Mouse (Mus musculus) gastrocnemius, postnatal 10 days (tissue): ENCODE measurements around the gene Cr2. TPM values are rescaled to one million over a fixed set of nuclear protein-coding genes. Genes with fewer than 3 reads are reported as not detected.
A peak's percentile ranks its signal among the peaks of the same experiment; 100 is the strongest.
"Not testable (repeated sequence)": the region's sequence is repeated elsewhere in the genome, so short reads cannot be mapped to it uniquely, and the experiment has no call there.

Experiments
- DNase-seq: peaks from one replicate; pipeline ENCODE4 v3.0.0; 2021; ENCODE audit warnings: mixed read lengths
- long read RNA-seq, 2 experiments: library from polyadenylated mRNA; stranded (forward); transcript quantifications; one replicate each; pipeline ENCODE4 v2.0.0; 2021
- total RNA-seq, 2 experiments: library from RNA; stranded (reverse); gene quantifications; 2 replicates each; pipeline ENCODE4 v1.2.3; 2021

Cr2 gene
- total RNA-seq: not detected
- long read RNA-seq, experiment 1: 0 reads
- long read RNA-seq, experiment 2: 0 reads

DNA sequence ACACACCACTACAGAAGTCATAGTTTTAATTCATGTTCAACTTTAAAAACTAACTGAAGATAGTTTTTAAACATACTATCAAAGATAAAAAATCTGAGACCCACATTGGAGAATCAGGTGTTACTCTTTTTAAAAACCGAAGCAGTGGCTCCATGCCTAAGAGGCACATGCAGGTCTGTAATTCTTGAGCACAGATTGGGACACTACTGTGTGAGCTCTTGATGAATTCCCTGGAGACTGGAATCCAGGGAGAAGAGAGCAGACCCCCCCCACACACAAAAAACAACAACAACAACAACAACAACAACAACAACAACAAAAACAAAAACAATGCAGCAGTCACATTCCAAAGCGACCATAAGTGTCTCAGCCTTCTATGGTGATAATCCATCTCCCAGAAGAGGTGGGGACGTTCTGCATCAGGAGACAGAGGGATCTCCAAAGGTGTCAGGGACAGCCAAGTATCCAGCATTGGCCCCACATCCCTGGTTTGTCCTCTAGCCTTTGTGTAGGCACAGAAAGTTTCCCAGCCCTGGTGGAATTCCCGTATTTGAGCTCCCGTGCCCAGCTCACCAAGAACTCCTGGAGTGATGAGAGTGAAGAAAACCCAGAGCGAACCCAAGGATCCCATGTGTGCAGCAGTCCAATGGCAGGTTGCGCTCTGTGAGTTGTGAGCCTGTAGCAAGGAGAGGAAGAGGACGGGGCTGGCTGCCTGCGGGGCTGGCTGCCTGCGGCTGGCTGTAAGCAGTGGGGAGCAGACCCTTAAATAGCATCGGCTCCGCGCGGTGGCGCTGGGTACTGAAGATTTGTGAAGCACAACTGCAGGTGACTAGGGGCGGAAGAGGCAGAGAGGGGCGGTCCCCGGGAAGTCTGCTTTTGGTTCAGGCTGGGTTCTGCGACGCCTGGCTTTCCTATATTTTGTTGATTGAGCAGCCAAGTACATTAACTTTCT lies at the start of gene Cr2:
TSS of gene Cr2 (minus strand) at position 737 of the 952 bp plus-strand sequence.
- DNase-seq: peak; percentile 27

DNA sequence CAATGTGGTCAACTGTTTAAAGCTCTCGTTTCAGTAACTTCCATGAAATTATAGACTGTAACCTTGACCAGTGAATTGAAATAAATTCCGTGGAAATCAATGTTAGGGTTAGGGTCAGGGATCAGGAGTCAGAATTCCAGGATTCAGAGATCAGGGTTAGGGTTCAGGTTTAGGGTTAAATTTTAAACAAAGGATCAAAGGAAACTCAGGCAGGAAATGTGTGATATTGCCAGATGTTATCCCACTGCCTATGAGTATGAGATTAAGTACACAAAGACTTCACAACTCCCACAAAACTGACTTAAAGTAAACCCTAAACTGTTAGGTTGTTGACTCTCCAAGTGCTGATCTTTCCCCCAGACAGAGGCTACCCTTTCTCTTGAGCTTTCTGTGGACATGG lies 45.3 kb upstream of the Cr2 start:
- DNase-seq: no peak

DNA sequence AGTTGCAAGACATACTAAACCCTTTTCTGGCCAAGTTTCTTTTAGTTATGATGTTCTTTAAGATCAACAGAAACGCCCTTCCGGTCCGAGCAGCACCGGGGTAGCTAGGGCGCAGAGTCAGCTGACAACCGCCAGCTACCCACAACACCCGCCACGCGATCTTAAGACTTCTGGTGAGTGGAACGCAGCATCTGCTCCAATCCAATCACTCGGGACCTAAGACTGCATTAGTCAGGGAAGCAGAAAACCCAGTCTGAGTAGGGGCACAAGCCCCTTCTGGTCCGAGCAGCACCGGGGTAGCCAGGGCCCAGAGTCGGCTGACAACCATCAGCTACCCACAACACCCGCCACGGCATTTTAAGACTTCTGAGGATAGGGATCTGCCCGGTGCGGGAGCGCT lies 36.3 kb upstream of the Cr2 start:
- not testable (repeated sequence) for DNase-seq

DNA sequence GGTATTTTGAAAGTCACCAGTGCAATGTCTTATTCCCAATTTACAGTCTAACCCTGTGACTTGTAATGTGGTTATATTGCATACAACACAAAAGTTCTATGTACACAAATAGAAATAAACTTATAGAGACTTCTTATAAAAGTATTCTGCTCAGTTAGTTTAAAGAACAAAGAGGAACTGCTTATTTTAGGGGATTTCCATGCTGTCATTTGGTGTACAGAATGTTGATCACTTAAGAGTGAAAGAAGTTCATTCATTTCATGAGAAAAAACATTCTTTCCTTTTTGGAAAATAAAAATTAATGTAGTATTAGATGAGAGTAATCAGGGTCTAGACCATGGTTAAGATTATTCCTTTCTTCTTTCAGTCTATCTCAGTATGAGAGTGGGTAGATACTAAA lies 8.2 kb upstream of the Cr2 start:
- no peak for DNase-seq

DNA sequence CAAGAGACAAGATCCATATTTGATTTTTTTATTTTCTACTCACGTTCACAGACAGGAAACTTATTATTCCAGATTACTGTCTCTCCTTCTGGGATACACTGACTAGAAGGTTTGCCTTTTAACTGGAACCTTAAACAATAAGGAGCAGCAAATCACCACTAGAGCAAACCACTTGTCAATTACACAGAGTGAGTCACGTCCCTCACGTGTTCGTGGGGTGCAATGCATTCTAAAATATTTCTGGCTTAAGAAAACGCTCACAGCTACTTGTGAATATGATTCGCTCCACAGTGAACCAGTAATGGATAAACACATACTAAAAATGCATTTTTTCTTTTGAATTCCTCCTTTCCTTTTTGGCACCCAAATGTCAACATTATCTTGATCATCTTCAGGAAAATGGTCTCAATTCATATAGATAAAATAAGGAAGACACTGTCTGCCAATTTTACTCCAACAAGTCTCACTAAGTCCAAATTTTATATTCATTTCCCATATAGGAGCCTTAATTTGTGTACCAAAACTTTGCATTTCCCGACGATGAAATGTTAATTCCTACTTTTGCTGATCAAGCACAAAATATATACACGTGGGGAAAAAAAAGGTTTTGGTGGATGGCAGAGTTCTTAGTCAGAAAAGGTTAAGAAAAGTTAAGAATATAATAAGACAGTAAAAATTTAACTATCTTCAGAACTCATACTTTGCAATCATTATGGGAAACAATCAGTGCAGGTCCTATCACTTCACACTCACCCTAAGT lies 11.3 kb downstream of the Cr2 start:
- DNase-seq: no peak

DNA sequence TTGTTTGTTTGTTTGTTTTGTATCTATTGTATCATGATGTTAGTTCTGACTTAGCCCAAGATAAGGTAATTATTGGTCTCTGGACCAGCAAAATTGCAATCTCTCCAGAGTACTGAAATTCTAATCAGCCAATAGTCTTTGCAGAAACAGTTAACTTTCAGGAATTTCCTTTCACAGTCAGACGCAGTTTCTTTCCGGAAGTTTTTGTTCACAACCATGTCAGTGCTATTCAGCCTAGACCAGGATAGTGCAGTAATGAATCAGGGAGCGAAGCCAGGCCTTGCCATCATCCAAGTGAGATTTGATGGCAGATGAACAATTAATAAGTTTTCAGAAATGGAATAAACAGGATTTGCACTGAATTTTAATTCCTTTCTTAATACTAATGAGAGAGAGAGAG lies 44.4 kb downstream of the Cr2 start:
- no peak for DNase-seq

DNA sequence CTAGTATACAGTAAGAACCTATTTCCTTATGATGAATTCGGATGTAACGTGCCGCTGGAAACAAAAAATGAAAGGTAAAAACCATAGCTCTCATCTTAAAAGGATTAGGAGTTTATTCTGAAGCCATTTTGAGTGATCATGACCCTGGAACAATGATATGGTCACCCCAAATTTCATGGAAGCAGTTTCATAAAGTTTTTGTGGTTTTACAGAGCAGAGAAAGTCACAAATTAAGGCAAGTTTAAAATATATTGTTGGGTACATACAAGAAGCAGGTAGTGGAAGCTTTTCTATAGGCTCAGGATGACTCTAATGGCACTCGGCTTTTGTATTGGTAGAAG lies 44.9 kb downstream of the Cr2 start:
- no peak for DNase-seq

DNA sequence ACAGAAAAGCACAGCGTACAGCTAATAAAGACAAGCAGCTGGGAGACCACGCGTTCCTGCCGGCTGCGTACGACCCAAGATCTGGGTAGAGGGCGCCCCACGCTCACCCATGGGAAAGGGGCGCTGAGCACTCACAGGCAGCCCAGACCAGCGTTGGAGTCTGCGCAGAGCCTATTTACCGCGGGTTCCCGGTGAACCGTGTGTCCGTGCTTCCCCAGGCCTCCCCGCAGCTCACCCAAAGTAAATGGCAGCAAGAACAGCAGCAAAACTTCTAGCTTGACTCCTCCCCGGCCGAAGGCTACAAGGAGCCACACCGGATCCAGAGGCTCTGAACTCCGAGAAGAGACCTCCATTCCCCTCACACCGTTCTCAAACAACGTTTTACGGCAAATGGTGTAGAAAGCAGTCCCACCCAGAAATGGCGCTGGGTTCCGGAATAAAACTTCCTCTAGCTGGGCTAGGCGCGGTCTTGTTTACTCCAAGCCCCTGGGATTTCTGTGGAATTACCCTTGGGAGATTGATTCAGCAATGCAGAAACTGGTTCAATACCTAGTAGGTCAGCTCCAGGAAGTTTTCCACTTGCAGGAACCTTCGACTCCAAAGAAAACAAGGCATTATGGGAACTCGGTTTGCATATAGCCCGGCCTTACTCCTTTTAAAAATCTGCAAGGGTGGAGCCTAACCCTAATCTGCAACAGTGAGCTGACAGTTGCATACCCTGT lies 45.4 kb downstream of the Cr2 start, which contains the start of gene Cr1l:
TSS of gene Cr1l (minus strand) at position 634 of the 722 bp plus-strand sequence.
- DNase-seq: peak; percentile 77

DNA sequence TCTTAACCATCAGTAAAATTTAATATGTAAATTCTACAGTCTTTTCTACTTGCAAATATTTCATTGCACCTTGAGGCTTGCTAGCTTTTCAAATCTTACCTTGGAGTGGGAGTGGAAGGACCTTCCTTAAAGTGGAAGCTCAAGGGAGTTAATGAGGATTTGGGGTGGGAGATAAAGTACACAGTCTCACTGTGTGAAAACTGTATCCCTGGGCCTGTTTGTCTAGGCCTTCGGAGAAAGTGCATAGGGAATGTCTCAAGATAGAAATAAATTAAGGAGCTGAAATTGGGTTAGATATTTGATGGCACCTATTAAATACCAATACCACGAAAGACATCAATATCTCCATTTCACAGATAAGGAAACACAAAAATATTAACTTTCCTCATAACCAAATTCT lies 46.0 kb downstream of the Cr2 start:
- DNase-seq: no peak

DNA sequence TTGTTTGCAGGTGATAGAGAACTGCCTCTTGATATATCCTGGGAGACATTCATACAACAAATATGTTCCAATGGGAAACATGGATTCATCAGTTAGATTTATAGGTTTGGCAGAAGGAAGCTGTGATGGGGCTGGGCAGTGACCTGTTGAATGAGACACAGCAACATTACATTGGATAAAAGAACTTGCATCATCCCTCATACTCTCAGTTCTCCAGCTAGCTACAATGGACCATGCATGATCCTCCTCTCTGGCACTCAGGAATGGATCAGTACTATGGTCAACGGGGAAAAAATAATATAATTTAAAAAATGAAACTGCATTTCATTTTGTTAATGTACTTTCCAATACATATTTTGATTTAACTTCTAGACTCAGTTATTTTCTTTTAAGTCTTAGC lies 46.6 kb downstream of the Cr2 start:
- DNase-seq: no peak

DNA sequence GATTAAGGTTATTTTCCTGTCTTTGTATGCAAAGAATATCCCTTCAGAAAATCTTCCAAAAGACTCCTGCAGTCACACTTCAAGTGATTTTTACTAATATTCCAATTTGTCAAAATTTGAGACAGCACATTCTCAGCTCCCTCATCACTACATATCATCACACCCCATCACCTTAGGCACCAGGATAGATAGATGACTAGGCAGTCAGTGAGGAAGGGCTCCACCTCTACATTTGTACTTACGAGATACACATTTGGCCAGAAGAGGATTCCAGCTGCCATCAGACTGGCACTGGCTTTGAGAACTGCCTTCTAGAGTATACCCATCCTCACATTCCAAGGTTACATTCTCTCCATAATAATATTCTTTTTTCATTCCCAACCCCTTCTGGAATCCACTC lies 62.1 kb downstream of the Cr2 start:
- DNase-seq: no peak

DNA sequence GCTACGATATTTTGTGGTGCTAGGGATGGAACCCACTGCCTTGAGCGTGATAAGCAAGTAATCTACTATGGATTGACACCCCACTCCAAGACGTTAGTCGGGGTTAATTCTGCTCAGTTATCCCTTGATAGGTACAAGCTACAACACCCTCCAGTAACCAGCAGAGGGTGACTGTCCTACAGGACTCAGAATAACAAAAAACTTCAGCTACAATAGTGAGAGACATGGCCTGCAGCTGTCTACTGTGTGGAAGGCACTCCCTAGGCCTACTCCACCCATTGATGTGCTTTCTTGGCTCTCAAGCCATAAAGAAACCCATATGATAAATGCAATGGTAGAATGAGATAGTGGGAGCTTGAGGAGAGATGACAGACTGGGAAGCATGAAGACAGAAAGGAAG lies 62.9 kb downstream of the Cr2 start:
- no peak for DNase-seq

DNA sequence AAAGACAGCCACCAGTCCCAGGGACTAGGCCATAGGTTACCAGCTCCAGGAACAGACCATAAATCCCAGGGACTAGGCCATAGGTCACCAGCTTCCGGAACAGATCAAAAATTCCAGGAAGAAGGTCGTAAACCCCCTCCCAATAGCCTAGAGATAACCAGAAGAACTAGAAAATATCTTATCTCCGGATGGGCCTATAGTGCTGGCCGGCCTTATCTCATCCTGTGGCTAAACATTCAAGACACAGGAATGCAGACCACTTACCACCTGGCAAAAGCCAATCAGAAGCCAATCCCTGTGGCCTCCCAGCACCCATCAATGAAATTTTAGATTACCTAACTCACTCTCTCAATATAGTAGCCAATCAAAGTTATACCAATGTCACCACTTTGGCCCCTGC lies 75.8 kb downstream of the Cr2 start:
- DNase-seq: no peak

DNA sequence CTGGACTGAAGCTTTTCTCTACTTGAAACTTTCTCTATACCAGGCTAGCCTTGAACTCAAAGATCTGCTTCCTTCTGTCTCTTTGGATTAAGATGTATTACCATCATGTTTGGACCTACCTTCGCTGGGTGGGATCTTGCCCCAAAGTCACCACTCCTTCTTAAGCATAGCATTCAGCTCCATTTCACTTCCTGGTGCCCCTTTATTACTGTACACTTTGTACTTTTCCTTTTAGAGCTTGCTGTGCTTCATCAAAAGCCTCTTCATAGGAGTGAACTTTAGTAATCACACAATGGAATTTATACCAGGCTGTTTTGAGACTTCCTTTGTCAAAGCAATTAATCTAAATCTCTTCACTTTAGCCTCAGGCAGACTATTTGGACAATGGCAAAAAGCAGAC lies 78.5 kb downstream of the Cr2 start:
- no peak for DNase-seq

DNA sequence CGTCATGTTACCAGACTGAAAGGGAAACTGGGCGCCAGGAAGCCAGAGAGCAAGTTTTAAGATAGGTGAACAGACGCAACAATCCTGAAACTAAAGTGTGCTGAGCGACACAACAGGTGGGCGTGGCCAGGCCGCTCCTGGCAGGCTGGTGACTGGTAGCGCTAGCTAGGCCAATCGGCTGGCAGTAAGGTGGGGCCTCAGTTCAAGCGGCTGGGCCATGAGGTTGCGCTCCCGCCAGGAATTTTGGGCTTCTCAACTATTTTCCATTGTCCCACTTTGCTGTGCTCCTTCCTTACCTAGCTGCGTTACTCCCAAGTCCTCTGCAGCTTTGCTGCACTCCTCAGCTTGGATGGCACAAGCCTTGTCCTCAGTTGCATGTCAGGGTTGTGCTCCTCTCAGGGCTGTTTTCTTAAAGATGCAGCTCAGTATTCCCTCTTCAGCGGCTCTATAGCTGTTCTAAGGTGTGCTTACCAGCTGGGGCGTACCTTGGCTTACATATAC lies 84.2 kb downstream of the Cr2 start, which contains the start of gene Cd46:
TSS of gene Cd46 (minus strand) at position 30 of the 501 bp plus-strand sequence.
- peak; percentile 52 for DNase-seq

DNA sequence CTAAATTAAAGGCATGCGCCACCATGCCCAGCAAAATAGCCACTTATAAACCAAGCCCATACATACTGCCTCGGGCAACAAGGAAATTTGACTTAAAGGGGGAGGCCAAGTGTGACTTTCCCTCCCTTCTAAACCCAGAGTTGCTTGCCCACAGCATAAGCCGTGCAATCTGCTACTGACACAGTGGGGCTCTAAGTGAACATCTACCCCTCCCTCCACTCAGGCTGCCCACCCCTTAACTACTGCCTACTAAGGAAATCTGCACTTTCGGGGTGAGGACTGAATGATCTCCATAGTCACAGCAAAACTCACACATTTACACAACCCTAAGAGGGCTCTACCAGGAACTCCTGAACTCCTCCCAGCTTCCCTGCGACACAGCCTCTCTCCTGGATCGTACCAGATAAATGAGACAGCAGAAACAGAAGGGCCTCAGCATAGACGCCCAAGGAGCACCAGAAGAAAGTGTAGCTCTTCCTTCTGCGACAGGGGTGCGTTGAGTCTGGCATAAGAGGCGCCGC lies 84.8 kb downstream of the Cr2 start:
- no peak for DNase-seq

Other genes starting within 250 kb of the Cr2 start
- 100 to 1,000 TPM; 162 to 196 TPM for gene Cd34, start 237.9 kb downstream of the Cr2 start, total RNA-seq
- gene Cd46, start 84.5 kb downstream of the Cr2 start, total RNA-seq: 1 to 10 TPM in 1 of 2 experiments, under 1 TPM in 1; 0.99 to 1.4 TPM
- 10 to 100 TPM; 42.2 to 45.4 TPM for gene Cr1l, start 45.1 kb downstream of the Cr2 start, total RNA-seq